Mouse (Mus musculus) ES-E14 (cell line): Measurements from ENCODE around the gene Epm2a. TPM values are rescaled to one million over a fixed set of nuclear protein-coding genes. Genes with fewer than 3 reads are reported as not detected.

Experiments
- DNase-seq: peaks from one replicate; pipeline ENCODE4 v3.0.0-alpha.2; 2013; ENCODE audit warnings: low read depth, low spot score
- H3K27ac ChIP-seq: 2 replicates; pipeline ENCODE4 v1.5.1; 2012; ENCODE audit warnings: low read depth, mild to moderate bottlenecking, low read length, moderate library complexity, mixed read lengths; ENCODE audit not compliant: poor library complexity, insufficient read depth, severe bottlenecking
- H3K36me3 ChIP-seq: 2 replicates; pipeline ENCODE4 v1.6.1; 2012; ENCODE audit warnings: mild to moderate bottlenecking, low read length, moderate library complexity, mixed read lengths; ENCODE audit not compliant: control insufficient read depth, poor library complexity, insufficient read depth, severe bottlenecking
- H3K4me1 ChIP-seq, 2 experiments: fragments of 150-350 bp in 1 of 2; sonication (generic) in 1 of 2; 2 replicates each; pipeline ENCODE4 v1.6.1; 2012; ENCODE audit warnings: low read length in 2 of 2, mild to moderate bottlenecking in 1 of 2, mixed read lengths in 1 of 2; ENCODE audit not compliant: control insufficient read depth in 2 of 2, insufficient read depth in 2 of 2, poor library complexity in 1 of 2
- H3K4me3 ChIP-seq, 2 experiments: fragments of 150-350 bp in 1 of 2; sonication (generic) in 1 of 2; 2 replicates each; pipeline ENCODE4 v1.5.1; 2012; ENCODE audit warnings: low read length in 2 of 2, low read depth in 1 of 2, mild to moderate bottlenecking in 1 of 2, mixed read lengths in 1 of 2; ENCODE audit not compliant: insufficient read depth in 1 of 2, poor library complexity in 1 of 2, severe bottlenecking in 1 of 2
- H3K9ac ChIP-seq: 2 replicates; pipeline ENCODE4 v1.6.1; 2012; ENCODE audit warnings: low read depth, mild to moderate bottlenecking, low read length, mixed read lengths; ENCODE audit not compliant: poor library complexity, insufficient read depth, severe bottlenecking
- H3K9me3 ChIP-seq: fragments of 150-350 bp; sonication (generic); 2 replicates; pipeline ENCODE4 v1.6.1; 2012; ENCODE audit warnings: low read depth, mild to moderate bottlenecking, low read length; ENCODE audit not compliant: control insufficient read depth, insufficient read depth
- CHD2 ChIP-seq: IDR thresholded peaks from 2 replicates; pipeline ENCODE4 v1.6.1; 2014; ENCODE audit warnings: mild to moderate bottlenecking, low read depth, low read length, inconsistent platforms
- HCFC1 ChIP-seq: IDR thresholded peaks from 2 replicates; pipeline ENCODE4 v1.6.1; 2012; ENCODE audit warnings: low read length, inconsistent platforms, borderline replicate concordance; ENCODE audit not compliant: insufficient read depth
- MAFK ChIP-seq: IDR thresholded peaks from 2 replicates; pipeline ENCODE4 v1.6.1; 2014; ENCODE audit warnings: mild to moderate bottlenecking, low read depth, low read length, inconsistent platforms; ENCODE audit not compliant: insufficient read depth
- ZC3H11A ChIP-seq: IDR thresholded peaks from 2 replicates; pipeline ENCODE4 v1.6.1; 2012; ENCODE audit warnings: low read depth, mild to moderate bottlenecking, inconsistent platforms, low read length, borderline replicate concordance
- ZNF384 ChIP-seq: IDR thresholded peaks from 2 replicates; pipeline ENCODE4 v1.6.1; 2012; ENCODE audit warnings: low read depth, low read length, inconsistent platforms
- in situ Hi-C, 2 experiments: fragments of 600-800 bp; cut with MboI; formaldehyde crosslinking; loops; one replicate each; pipeline ENCODE4 v1.15.1; 2025; ENCODE audit warnings: low sequenced_read_pairs in 2 of 2, inconsistent platforms in 1 of 2; ENCODE audit not compliant: unreplicated experiment in 2 of 2
- total RNA-seq: library from RNA; depleted of rRNA; stranded (reverse); fragments of 300-350 nt; gene quantifications from 2 replicates; pipeline ENCODE4 v1.2.3, GENCODE M21; 2012

The Epm2a gene
- total RNA-seq, 1 experiment: 1.6 TPM

DNA sequence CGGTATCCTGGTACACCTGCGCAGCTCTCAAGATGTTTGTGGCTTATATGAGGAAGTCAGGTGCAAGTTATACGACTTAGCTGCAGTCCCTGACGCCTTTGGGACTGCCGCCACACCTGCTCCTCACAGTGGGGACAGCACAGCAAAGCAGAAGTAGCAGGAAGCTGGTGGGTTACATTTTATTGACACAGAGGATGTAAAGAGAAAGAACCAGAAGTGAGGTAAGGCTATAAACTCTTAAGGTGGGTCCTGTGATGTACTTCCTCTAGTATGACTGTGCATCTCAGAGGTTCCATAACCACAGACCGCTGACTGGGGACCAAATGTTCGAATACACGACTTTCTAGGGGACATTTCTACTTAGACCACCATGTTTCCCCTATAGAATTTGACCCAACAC, 11.4 kb downstream of the Epm2a start:
- Histone ChIP-seq H3K4me1 (no peaks in the 10 kb centered on the region), H3K4me3 (no peak overlapping the region), H3K27ac (no peak overlapping the region), H3K9ac (no peak overlapping the region), H3K36me3 (no peaks in the 10 kb centered on the region), H3K9me3 (no peaks in the 10 kb centered on the region)
- DNase-seq: no peak
- in situ Hi-C loops: no loop called here
- no peak for TF ChIP-seq ZNF384
- no peak for TF ChIP-seq MAFK
- TF ChIP-seq ZC3H11A: no peak
- TF ChIP-seq CHD2: no peak
- TF ChIP-seq HCFC1: no peak

DNA sequence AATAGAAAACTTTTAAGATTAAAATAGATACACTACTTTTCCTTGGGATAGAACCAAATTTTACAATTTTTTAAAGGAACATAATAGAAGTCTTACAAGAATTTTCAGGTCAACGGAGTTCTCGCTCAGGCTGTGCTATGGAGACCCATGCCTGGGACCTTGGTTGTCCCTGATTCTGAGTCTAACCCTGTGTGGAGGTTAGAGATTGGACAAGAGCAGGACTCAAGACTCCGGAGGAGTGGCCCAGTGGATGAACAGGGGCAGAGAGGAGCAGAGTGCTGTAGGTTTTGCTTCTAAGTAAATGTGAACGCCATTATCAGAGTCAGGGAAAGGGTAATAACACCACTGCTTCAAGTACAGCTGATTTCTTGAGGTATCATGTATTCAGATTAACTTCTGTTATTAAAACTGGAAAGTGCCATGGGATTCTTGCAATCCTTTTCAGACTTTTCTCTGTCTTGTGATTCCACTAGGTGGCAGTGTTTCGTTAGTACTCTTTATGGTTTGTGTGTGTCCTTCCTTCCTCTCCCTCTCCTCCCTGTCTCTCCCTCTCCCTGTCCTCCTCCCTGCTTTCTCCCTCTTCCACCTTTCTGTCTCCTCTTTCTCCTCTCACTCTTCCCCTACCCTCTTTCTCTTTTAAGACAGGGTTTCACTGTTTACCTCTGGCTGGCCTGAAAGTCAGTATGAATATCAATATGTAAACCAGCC, 18.9 kb downstream of the Epm2a start:
- Histone ChIP-seq H3K9ac (no peak overlapping the region), H3K4me3 (no peak overlapping the region), H3K9me3 (no peaks in the 10 kb centered on the region), H3K4me1 (no peaks in the 10 kb centered on the region), H3K36me3 (no peaks in the 10 kb centered on the region), H3K27ac (no peak overlapping the region)
- in situ Hi-C loops: no loop called here
- TF ChIP-seq ZNF384 (no peak), ZC3H11A (peak; percentile 41; the same call in 1 of the 2 replicates), CHD2 (no peak)
- DNase-seq: peak; percentile 51

DNA sequence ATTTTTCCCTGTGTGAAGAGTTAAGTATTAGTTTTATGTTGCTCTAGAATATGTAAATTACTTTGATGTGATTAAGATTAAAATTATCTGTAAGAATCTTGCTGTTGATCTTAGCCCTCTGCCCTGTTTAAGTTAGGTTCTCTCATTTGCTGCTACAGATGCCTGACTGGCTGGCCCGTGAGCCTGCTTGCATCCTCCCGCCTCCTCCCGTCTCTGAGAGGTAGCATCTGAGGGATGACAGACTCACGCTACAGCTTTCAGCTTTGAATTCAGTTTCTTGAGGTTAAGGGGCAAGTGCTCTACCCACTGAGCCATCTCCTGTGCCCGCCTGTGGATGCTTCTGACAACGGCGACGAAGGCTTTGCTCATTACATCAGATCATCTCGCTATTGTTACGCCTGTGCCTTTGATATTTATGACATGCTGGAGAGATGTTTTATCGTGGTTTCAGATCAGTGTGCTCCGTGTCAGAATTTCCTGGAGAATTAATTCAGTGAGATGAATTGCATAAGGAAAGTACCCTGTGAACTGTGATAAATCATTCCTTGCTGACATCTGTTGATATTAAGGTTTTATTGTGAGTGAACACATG, 19.8 kb downstream of the Epm2a start:
- no peak overlapping the region for H3K27ac ChIP-seq
- in situ Hi-C loops: no loop called here

DNA sequence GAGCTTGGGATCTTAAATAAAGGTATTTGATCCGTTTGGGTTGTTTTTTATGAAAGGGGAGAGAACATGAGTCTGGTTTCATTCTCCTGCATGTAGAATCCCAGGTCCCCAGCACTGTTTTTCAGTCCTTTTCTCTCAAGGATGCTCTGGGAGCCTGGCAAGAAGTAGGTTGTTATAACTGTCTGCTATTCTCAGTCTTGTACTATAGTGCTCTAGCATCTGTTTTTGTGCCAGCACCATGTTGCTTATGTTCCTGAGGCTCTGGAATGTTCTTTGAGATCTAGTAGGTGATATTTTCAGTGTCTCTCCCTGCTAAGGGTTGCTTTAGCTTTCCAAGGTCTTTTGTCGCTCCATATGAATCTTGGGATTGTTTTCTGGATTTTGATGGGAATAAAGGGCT, 38.1 kb downstream of the Epm2a start:
- DNase-seq: no peak
- H3K4me3 ChIP-seq: no peak overlapping the region
- TF ChIP-seq ZNF384 (no peak), HCFC1 (no peak), ZC3H11A (no peak), CHD2 (no peak), MAFK (no peak)
- no peak overlapping the region for H3K9ac ChIP-seq
- H3K36me3 ChIP-seq: no peaks in the 10 kb centered on the region
- H3K27ac ChIP-seq: no peak overlapping the region
- H3K9me3 ChIP-seq: no peaks in the 10 kb centered on the region
- in situ Hi-C loops: no loop called here
- H3K4me1 ChIP-seq: no peaks in the 10 kb centered on the region

More for the DNA sequence above, 19.8 kb downstream of the Epm2a start:
- no peak overlapping the region for H3K9ac ChIP-seq
- H3K36me3 ChIP-seq: no peaks in the 10 kb centered on the region
- no peak for TF ChIP-seq HCFC1
- no peak for TF ChIP-seq ZC3H11A
- TF ChIP-seq MAFK: no peak
- no peak for TF ChIP-seq ZNF384
- TF ChIP-seq CHD2: no peak
- H3K4me1 ChIP-seq: no peaks in the 10 kb centered on the region
- no peak overlapping the region for H3K4me3 ChIP-seq
- H3K9me3 ChIP-seq: no peaks in the 10 kb centered on the region
- DNase-seq: no peak
